Mouse (Mus musculus): Measurements from ENCODE around the gene Gpr132.
"Not testable (repeated sequence)": the region's sequence is repeated elsewhere in the genome, so short reads cannot be mapped to it uniquely, and the experiment has no call there.

Gene Gpr132

GRCm38 (mm10) chr12:112816866-112817265 is 51.2 kb downstream of the Gpr132 start:
- not testable (repeated sequence) for DNase-seq

GRCm38 (mm10) chr12:112816294-112816693 is 51.7 kb downstream of the Gpr132 start:
- DNase-seq, result peak; percentile 43

- no peak for DNase-seq
Observed at GRCm38 (mm10) chr12:112814682-112815470, 53.2 kb downstream of the Gpr132 start.

- no peak for DNase-seq
Observed at GRCm38 (mm10) chr12:112813370-112813769, 54.7 kb downstream of the Gpr132 start.

- no peak for DNase-seq
Observed at GRCm38 (mm10) chr12:112810092-112810885, 57.7 kb downstream of the Gpr132 start.

- DNase-seq, result no peak
Observed at GRCm38 (mm10) chr12:112809641-112810040, 58.4 kb downstream of the Gpr132 start.

- DNase-seq, result peak; percentile 95
Observed at GRCm38 (mm10) chr12:112808587-112809364, 59.3 kb downstream of the Gpr132 start, which contains the start of gene Clba1. Gene Clba1 (plus strand): TSS chr12:112808937.

- DNase-seq, result no peak
Observed at GRCm38 (mm10) chr12:112808212-112808586, 59.8 kb downstream of the Gpr132 start.

GRCm38 (mm10) chr12:112807796-112808195 is 60.2 kb downstream of the Gpr132 start:
- DNase-seq, result no peak

GRCm38 (mm10) chr12:112806044-112806443 is 62.0 kb downstream of the Gpr132 start:
- DNase-seq, result no peak

- no peak for DNase-seq
Observed at GRCm38 (mm10) chr12:112804046-112804445, 64.0 kb downstream of the Gpr132 start.

- DNase-seq, result no peak
Observed at GRCm38 (mm10) chr12:112802917-112803316, 65.1 kb downstream of the Gpr132 start.

- no peak for DNase-seq
Observed at GRCm38 (mm10) chr12:112801864-112802846, 65.9 kb downstream of the Gpr132 start, which contains the start of gene Ahnak2. Gene Ahnak2 (minus strand): TSS chr12:112802657.
